Mouse (Mus musculus) adrenal gland, postnatal 14 days (tissue): ENCODE measurements around the gene Cwh43. TPM values are rescaled to one million over a fixed set of nuclear protein-coding genes. Genes with fewer than 3 reads are reported as not detected.

ENCODE experiments used
- DNase-seq: peaks from one replicate; pipeline ENCODE4 v3.0.0; 2021; ENCODE audit warnings: mixed read lengths
- long read RNA-seq, 2 experiments: library from polyadenylated mRNA; stranded (forward); transcript quantifications; one replicate each; pipeline ENCODE4 v2.0.0; 2021
- total RNA-seq: library from RNA; stranded (reverse); gene quantifications from 2 replicates; pipeline ENCODE4 v1.2.3, GENCODE M21; 2021

Gene Cwh43
- not detected in 2 replicates for total RNA-seq
- long read RNA-seq, experiment 1, partial matches to known transcripts = 0 of 1 reads
- long read RNA-seq, experiment 1, other reads (novel, unspliced or antisense) = 1 of 1 reads
- long read RNA-seq, experiment 2, partial matches to known transcripts = 1 of 1 reads
- long read RNA-seq, experiment 2, other reads (novel, unspliced or antisense) = 0 of 1 reads

DNA sequence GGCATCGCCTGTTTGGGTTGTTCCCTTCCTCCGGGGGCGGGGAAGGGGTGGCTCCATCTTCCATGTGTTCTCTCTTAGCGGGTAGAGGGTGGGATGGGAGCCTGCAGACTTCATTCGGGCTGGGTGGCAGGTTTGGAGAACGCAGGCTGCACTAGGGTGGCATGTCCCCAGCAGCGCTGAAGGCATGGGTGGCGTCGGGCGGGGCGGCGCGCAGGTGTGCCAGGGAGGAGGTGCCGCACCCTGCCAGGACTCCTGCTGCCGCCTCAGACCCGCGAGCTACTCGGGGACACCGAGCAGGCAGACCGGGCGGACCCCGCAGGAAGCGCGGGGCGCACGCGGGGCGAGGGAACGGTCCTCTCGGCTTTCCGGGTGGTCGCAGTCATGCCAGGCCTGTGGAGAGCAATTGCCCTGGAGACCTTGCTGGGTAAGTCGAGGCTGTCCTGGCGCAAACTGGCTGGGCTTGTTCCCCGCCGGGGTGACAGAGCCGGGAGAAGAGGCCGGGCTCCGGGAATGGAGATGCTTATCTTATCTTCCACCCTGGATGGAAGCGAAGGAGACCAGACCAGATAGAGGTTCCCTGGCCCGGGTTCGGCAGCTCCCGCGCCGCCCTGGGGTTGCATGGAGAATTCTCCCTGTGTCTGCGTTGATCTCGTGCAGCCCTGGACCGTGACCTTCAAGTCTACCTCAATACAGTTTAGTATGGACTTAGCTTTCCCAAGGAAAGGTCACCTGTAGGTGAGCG is at the start of gene Cwh43:
Gene Cwh43, plus strand, starts transcription at position 95 of the 742 bp plus-strand sequence.
- DNase-seq = no peak

DNA sequence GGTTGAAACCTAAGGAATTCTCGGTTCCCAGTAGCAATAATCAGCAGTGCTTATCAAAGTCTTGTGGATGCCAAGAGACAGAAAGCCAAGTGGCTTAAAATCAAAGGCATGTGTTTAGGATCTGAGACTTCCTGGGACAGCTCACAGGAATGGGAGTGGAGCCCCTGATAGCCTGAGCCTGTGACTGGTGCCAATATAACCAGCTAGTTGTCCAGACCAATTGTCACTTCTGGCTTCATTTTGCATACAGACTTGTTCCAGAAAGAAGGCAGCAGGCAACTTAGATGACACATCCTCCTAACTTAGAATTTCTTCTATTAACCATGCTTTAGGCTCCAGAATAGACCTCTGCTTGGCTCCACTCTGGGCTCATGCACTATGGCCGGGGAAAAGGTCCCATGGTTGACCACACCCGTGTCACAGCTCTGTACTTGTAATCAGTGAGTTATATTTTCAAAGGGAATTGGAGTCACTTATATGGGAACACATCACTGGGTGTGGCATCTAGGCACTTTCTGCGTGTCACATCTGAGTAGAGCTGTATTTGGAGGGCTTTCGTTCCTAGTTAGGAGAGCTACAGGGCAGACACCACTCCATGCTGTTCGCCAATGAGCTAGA is 46.6 kb upstream of the Cwh43 start:
- DNase-seq = no peak

DNA sequence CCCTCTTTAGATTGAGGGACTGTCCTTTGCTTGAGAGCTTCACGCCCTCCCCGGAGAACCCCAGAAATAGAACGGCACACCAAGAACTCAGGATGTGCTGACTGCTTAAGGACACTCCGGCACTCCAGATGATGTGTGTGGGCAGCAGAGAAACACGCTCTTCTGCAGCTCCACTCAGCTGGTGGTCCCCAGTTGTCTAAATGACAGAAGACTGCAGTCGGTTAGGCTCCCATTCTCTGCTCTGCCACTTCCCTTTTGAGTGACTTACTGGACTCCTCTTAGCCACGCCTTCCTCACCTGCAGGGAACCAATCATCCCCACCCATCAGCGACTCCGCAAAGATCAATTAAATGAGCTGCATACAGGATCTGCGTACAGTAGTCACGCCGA is 46.1 kb upstream of the Cwh43 start:
- no peak for DNase-seq

DNA sequence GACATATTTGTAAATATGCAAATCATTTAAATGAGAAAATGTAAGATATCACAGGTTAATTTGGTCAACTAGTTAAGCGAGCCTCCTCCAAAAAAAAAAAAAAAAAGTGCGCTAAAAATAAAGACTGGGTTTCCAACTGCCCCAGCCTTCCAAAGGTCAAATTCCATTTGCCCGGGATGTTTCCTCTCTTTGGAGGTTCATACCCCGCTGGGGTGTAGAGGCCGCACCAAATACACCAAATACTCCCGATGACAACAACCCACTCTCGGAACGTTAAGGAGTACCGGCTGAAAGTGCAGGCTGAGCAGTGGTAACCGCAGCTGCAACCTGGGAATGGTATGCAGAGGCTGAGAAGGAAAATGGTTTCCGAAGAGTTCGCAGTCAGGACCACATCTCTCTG is 45.6 kb upstream of the Cwh43 start:
- no peak for DNase-seq

DNA sequence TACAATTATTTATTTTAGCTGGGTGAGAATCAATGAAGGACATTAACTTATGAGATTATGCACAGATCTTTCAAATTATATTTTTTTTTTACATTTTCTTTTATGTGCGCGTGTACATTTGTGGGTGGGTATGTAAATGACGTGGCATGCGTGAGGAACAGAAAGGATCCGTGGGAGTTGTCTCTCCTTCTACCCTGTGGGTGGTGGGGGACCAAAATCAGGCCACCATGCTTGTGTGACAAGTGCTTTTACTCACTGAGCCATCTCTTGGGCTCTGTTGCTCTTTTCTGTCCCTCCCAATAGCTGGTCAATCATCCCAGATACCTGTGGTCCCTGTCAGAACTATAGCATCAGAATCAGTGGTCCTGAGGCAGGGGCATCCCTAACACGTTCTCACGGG is 43.5 kb upstream of the Cwh43 start:
- no peak for DNase-seq

DNA sequence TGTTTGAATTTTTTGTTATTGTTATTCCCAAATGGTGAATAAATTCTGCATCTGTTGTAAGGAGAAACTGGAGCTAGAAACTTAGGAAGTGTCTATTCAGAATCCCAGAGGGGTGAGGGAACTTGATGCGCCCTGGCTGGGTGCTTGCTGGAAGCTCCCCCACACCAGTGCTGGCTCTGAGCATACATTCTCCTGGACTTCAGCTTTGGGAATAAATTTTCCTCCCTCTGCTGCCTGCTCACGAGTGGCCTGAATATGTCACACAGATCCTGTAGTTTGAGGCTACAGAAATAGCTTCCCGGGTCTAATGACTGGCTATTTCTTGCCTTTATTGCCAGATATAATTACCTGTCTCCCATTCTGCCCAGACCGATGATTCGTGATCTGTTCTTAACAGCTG is 43.1 kb upstream of the Cwh43 start:
- no peak for DNase-seq

DNA sequence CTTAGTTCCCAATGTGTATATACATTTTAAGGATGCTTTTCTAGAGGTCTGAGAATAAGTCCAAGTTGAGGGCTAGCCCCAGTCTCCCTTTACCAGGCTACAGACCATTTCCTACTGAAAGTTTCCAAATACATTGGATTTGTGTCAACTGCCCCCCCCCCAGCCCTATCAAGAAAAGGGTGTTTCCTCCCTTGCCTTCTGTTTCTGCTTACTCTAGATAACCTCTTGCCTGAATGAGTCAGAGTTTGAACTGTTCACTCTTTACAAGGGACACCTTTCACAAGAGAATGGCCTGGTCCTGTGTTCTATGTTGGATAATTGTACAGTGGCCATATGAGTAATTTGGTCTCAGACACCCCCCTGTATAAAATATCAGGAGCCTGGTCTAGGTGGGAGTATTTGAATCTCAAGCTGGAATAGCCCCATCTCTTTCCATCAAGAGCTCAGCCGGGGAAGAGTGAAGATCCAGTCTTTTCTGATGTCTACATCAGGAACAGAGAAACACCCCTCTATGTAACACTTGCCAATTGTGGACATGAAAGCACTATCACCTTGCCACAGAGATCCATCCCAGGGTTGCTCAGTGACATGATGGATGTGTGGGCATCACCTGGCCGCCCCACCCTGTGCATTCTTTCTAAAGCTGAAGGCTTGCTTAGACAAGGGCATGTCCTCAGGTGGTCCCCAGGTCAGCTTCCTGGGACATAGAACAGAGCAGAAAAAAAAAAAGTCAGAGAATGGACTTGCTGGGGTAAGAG is 41.6 kb upstream of the Cwh43 start:
- DNase-seq = no peak

DNA sequence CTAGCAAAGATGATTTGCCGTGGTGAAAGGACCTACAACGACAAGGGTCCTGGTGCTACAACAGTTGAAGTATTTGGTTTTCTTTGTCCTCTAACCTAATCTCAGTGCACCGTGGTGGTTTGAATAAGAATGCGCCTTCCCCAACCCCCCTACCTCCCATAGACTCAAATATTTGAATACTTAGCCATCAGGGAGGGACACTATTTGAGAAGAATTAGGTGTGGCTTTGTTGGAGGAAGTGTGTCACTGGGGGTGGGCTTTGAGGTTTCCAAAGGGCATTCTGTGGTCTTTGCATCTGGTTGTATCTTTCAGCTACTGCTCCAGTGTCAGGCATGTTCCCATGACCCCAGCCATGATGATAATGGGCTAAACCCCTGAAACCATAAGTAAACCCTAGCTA is 38.0 kb upstream of the Cwh43 start:
- DNase-seq = no peak

DNA sequence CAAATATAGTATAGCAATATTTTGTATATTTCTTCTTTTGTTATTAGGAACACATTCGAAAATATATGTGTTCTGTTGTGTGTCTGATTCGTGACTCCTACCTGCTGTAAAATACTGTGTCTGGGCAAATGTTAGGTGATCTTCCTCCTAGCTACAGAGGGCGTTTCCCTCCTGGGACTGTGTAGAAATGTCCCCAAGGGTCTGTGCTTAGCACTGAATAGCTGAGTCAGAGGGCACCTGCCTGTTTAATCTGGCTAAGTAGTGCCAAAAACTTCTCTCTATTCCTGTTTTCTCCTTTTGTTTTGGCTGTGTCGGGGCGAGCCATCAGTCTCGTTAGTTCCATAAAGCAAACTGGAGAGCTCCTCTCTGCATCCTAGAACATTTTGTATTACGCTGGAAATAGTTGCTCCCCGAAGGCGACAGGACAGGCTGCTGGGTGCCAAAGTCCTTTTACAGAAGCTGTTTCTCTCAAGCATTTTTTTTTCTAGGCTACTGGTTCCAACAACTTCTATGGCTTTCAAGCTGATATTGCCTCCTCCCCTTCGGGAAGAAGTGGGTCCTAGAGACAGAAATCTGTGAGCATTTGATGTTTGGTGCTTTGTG is 36.9 kb upstream of the Cwh43 start:
- DNase-seq = no peak

DNA sequence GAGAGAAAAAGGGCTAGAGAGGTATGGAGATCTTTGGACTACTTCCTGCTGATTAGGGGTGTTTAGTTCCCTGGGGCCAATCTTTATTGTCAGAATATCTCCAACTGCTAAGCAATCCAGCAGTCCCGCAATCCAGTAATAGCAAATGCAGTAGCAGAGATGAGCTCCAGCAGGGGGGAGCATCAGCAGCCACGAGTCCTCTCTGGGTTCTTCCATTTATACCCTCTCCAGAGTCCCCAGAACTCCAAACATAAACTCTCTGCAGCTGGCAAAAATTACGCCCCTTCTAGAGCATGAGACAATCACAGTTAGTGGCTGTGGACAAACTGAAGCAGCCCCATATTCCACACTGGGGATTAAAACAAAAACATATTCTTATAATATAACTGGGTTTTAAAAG is 36.1 kb upstream of the Cwh43 start:
- DNase-seq = no peak

DNA sequence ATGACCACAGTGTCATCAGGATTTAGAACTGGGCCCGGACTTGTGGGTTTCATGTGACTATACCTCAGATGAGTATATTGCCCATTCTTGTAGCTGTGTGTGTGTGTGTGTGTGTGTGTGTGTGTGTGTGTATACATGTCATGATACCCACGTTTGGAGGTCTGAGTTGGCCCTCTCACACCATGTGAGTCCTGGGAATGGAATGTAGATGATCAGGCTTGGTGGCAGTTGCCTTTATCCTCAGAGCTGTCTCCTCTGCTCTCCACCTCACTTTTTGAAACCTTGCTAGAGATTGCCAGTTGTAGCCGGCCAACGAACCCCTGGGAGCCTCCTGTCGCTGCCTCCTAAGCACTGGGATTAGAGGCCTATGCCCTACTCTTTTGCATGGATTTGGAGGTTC is 33.3 kb upstream of the Cwh43 start:
- DNase-seq = no peak

DNA sequence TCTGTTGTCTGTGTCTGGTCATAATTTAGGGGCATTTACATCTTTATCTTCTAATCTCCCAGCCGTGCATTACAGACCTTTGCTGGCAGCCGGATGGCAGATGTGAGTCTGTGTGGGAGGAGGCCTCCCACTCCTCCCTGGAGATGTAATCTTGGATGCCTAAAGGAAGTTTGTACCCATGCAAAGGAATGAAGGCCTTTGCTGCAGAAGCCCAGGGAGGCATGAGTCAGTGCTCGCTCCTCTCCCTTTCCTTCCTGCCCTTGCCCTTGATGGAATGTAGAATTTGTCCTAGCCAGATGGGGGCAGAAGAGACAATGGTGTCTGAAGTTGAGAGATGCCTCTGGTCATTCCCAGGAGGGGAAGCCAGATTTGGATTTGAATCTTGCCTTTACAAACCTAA is 32.7 kb upstream of the Cwh43 start:
- DNase-seq = no peak

DNA sequence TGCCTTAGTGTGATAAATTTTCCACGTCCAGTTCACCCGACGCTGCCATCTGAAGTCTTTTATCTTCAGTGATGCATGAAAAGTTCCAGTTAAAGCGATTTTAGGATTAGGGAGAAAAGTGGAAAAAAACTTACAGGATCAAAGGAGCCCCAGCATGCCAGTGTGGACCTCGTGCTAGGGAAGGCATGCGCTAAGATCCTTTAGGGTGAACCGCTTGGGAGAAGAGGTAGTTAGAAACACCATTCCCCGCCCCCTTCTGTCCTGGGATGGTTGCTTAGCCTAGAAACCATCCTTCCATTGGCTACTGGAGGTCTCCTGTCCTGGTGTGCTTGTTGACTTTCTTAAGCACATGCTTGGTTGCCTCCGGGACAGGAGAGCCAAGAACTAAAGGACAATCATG is 29.8 kb upstream of the Cwh43 start:
- no peak for DNase-seq

DNA sequence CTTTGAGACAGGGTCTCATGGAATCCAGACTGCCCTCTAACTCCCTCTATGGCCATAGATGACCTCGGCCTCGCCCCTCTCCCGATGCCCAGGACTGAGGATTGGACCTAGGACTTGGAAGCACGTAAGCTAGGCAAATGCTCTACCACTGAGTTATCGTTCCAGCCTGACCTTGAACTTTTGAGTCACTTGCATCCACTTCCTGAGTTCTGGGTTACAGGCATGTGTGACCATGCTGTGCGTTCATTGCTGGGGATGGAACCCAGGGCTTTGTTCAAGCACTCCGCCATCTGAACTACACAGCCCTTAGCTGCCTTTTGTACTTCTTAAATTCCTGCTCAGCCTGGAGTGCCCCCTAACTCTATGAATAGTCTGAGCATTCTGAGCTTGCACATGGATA is 29.4 kb upstream of the Cwh43 start:
- peak; percentile 19 for DNase-seq

DNA sequence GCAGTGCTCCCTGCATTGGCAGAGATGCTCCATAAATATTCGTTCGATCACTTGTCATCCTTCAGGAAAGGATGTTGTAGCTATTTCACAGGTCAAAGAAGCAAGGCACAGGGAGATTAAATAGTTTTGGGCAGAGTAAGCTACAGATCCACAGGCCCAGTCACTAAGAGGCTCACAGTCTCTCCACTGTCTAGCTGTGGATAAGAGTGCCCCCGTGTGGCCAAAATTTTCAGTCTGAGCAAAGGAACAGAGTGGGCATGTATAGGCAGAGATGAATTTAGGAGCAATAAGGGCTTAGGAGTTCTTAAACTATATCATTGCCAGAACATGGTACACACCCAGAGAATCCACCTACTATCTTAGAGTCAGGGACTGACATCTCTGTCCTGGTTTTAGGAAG is 26.0 kb upstream of the Cwh43 start:
- DNase-seq = peak; percentile 91

DNA sequence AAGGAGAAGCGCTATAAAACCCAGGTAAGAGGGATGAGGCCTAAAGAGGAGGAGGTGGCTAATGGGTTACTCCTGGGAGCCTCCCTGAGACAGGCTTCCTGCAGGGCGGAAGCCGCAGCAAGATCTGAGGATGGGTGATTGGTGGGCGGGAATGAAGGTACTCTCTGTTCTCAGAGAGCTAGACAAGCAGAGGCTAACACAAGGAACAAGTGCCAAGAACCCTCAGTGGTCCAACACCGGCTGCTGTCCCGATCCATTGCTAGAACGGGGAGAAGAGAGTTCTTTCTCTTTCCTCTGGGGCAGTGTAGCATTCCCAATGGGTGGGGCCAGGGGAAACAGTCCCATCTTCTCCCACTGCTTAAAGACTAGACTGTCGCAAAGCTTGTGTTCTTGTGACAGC is 25.0 kb upstream of the Cwh43 start:
- no peak for DNase-seq

DNA sequence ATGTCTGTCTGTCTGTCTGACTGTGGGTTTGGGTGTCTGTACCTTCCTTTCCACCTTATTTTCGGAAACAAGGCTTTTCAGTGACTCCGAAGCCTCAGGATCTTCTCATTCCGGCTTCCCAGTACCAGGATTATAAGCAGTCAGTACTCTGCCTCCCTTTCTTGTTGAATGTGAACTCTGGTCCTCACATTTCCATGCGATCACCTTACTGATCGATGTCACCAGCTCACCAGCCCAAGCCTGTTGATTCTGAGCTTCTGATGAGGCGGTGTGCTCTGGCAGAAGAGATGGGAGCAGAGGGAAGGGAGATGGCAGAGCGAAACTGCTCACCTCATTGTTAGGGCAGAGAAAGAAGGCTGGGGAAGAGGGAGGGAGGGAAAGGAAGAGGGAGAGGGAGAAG is 24.4 kb upstream of the Cwh43 start:
- DNase-seq = no peak

DNA sequence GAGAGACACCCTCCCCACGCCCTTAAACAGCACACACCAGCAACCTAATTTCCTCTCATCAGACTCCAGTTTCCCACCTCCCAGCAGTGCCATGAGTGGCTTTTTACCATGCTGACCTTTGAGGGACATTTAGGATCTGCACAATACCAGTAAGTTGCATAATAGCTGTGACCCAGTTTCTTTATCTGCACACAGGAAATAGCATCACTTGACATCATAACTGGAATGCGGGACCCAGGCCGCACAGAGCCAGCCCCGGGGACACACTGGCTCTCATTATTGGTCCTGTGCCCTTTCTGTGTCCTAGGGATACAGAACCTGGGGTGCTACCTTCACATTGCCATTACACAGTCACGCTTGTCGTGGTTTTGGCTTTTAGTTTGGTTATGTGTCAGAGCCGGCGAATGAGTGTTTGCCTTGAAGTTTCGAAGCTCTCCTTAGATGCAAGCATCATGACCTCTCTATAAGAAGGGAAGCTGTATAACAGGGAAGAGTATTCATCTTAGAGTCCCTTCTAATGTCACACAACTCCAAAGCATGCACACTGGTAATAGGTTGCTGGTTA is 23.8 kb upstream of the Cwh43 start:
- no peak for DNase-seq

DNA sequence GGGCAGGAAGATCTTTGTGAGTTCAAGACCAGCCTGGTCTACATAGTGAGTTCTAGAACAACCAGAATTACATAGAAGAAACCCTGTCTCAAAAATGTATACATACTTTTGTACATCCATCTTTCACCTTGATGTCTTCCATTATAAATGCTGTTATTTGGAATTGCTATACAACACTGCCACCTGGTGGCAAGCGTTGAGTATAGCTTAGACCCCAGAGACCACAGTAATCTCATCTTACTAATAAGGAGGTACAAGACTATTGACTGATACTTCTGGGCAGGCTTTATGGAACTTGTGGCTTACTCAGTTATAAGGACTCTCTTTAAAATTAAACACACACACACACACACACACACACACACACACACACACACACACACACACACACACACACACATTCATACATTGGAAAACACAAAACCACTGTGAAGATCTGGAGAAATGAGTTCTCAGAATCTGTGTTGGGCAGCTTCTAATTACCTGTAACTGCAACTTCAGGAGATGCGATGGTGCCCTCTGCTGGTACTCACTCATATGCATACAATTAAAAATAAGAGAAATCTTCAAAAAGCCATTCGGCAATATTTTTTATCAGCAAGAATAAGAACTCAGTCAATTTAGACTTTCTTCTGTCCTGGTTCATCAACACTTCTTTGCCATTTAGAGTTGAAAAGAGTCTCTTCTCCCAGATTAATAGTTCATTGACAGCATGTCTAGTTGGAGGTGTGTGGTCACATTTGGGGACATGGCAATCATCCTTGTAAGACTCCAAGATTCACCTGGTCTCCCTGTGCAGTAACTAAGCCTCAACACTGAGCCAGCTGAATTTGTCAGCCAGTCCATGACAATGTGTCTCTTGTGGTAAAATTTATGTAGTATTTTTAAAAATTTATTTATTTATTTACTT is 22.9 kb upstream of the Cwh43 start:
- DNase-seq = peak; percentile 77

DNA sequence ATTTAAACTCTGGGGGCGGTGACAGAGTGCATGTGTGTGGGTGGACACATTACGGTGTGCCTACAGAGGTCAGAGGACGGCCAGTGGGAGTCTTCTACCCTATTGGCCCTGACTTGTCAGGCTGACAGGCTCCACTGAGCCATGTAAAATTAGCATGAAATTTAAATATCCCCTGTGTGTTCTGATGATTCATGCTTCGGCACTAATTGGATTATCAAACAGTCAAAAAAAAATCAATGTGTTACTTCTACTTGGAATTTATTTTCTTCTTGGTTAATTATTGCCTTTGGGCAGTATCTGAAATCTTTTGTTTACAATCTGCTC is 22.3 kb upstream of the Cwh43 start:
- no peak for DNase-seq

DNA sequence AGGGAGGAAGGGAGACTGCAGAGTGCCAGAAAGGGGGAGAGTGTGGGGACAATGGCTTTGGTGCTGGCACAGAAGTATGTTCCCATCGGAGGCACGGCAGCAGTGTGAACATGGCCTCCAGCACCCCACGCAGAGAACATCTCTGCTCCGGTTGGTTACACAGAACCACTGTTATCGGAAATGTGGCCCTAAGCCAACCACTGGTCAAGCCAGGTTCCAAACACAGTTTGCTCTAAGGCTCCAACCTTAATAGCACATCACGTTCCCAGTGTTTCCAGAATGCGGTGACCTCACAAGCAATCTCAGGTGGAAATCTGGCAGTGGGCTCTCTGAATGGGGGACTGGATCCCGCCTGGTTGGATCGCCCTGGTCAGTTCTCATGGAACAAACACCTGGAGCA is 12.8 kb upstream of the Cwh43 start:
- no peak for DNase-seq
